Mouse (Mus musculus) CH12.LX (cell line): ENCODE data around the gene Dctn1. TPM values are rescaled to one million over a fixed set of nuclear protein-coding genes. Genes with fewer than 3 reads are reported as not detected.

Experiments used
- DNase-seq: peaks from one replicate; pipeline ENCODE4 v3.0.0-alpha.2; 2013; ENCODE audit errors: extremely low read depth
- H3K27ac ChIP-seq: 2 replicates; pipeline ENCODE4 v1.5.1; 2012; ENCODE audit warnings: low read depth, mild to moderate bottlenecking, control low read depth, moderate library complexity; ENCODE audit not compliant: insufficient read depth
- H3K27me3 ChIP-seq: replicated peaks from 2 replicates; pipeline ENCODE3; 2012; ENCODE audit warnings: inconsistent platforms
- H3K36me3 ChIP-seq, 2 experiments: replicated peaks in 1 of 2; 2 replicates each; pipeline versions ENCODE3 to v1.6.1; 2012; ENCODE audit warnings: inconsistent platforms in 1 of 2, low read length in 1 of 2, mild to moderate bottlenecking in 1 of 2, mixed read lengths in 1 of 2, moderate library complexity in 1 of 2; ENCODE audit not compliant: control insufficient read depth in 1 of 2, insufficient read depth in 1 of 2
- H3K4me1 ChIP-seq, 2 experiments: 2 replicates each; pipeline ENCODE4 v1.6.1; 2012; ENCODE audit warnings: inconsistent platforms in 1 of 2, moderate library complexity in 1 of 2; ENCODE audit not compliant: insufficient read depth in 2 of 2, control insufficient read depth in 1 of 2
- H3K4me2 ChIP-seq: 2 replicates; pipeline ENCODE4 v1.6.1; 2012; ENCODE audit warnings: low read depth, mild to moderate bottlenecking, control low read depth; ENCODE audit not compliant: poor library complexity, insufficient read depth, severe bottlenecking
- H3K4me3 ChIP-seq, 3 experiments: fragments of 150-350 bp in 1 of 3; sonication (generic) in 1 of 3; replicated peaks in 1 of 3; 2 replicates each; pipeline versions ENCODE3 to v1.5.1; 2011 to 2012; ENCODE audit warnings: low read depth in 2 of 3, low read length in 2 of 3, mild to moderate bottlenecking in 2 of 3, moderate library complexity in 2 of 3, control low read depth in 1 of 3, improper control_type of control experiment in 1 of 3, inconsistent platforms in 1 of 3, mixed read lengths in 1 of 3; ENCODE audit not compliant: poor library complexity in 1 of 3
- H3K79me2 ChIP-seq: replicated peaks from 2 replicates; pipeline ENCODE4 v1.6.1; 2012; ENCODE audit warnings: mild to moderate bottlenecking, moderate library complexity; ENCODE audit not compliant: control insufficient read depth, poor library complexity, insufficient read depth, severe bottlenecking; ENCODE audit errors: extremely low read depth
- H3K9ac ChIP-seq: 2 replicates; pipeline ENCODE4 v1.6.1; 2012; ENCODE audit warnings: low read depth, mild to moderate bottlenecking, control low read depth, moderate library complexity; ENCODE audit not compliant: insufficient read depth
- H3K9me3 ChIP-seq: replicated peaks from 2 replicates; pipeline ENCODE3; 2012; ENCODE audit warnings: low read length, inconsistent platforms, mixed read lengths
- BHLHE40 ChIP-seq: IDR thresholded peaks from 2 replicates; pipeline ENCODE4 v1.6.1; 2011; ENCODE audit warnings: mild to moderate bottlenecking, low read depth, low read length, improper control_type of control experiment
- CHD2 ChIP-seq: IDR thresholded peaks from 2 replicates; pipeline ENCODE4 v1.6.1; 2011; ENCODE audit warnings: low read length, improper control_type of control experiment
- CTCF ChIP-seq, 2 experiments: IDR thresholded peaks in 1 of 2; conservative IDR thresholded peaks in 1 of 2; 2 replicates each; pipeline ENCODE4 v1.5.1; 2011 to 2012; ENCODE audit warnings: low read depth in 2 of 2, low read length in 2 of 2, improper control_type of control experiment in 1 of 2, inconsistent platforms in 1 of 2, mild to moderate bottlenecking in 1 of 2, moderate library complexity in 1 of 2
- ELF1 ChIP-seq: IDR thresholded peaks from 2 replicates; pipeline ENCODE4 v1.6.1; 2014; ENCODE audit warnings: low read depth, mild to moderate bottlenecking, inconsistent platforms, low read length, improper control_type of control experiment
- EP300 ChIP-seq: IDR thresholded peaks from 2 replicates; pipeline ENCODE4 v1.6.1; 2011; ENCODE audit warnings: low read length, improper control_type of control experiment
- IRF4 ChIP-seq: IDR thresholded peaks from 2 replicates; pipeline ENCODE4 v1.6.1; 2014; ENCODE audit warnings: low read depth, mild to moderate bottlenecking, inconsistent platforms, low read length, improper control_type of control experiment
- JUN ChIP-seq: IDR thresholded peaks from 2 replicates; pipeline ENCODE4 v1.6.1; 2011; ENCODE audit warnings: low read depth, mild to moderate bottlenecking, low read length, improper control_type of control experiment, moderate library complexity; ENCODE audit not compliant: insufficient read depth
- KAT2A ChIP-seq: IDR thresholded peaks from 2 replicates; pipeline ENCODE4 v1.6.1; 2012; ENCODE audit warnings: low read length, improper control_type of control experiment, inconsistent platforms; ENCODE audit not compliant: insufficient replicate concordance
- MAX ChIP-seq: IDR thresholded peaks from 2 replicates; pipeline ENCODE4 v1.6.1; 2011; ENCODE audit warnings: low read length, improper control_type of control experiment
- NRF1 ChIP-seq: IDR thresholded peaks from 2 replicates; pipeline ENCODE4 v1.6.1; 2014; ENCODE audit warnings: low read depth, mild to moderate bottlenecking, inconsistent platforms, low read length, improper control_type of control experiment, moderate library complexity
- PAX5 ChIP-seq: IDR thresholded peaks from 2 replicates; pipeline ENCODE4 v1.6.1; 2012; ENCODE audit warnings: low read length, inconsistent platforms, mixed read lengths
- POLR2AphosphoS2 ChIP-seq: IDR thresholded peaks from 2 replicates; pipeline ENCODE4 v1.6.1; 2011; ENCODE audit warnings: low read depth, low read length, improper control_type of control experiment
- RCOR1 ChIP-seq: conservative IDR thresholded peaks from 2 replicates; pipeline ENCODE4 v1.6.1; 2012; ENCODE audit warnings: low read depth, mild to moderate bottlenecking, inconsistent platforms, low read length, improper control_type of control experiment
- SMC3 ChIP-seq: IDR thresholded peaks from 2 replicates; pipeline ENCODE4 v1.6.1; 2011; ENCODE audit warnings: low read depth, low read length, improper control_type of control experiment
- TCF12 ChIP-seq: IDR thresholded peaks from 2 replicates; pipeline ENCODE4 v1.6.1; 2014; ENCODE audit warnings: low read depth, mild to moderate bottlenecking, inconsistent platforms, low read length, improper control_type of control experiment
- UBTF ChIP-seq: IDR thresholded peaks from 2 replicates; pipeline ENCODE4 v1.6.1; 2012; ENCODE audit warnings: low read depth, mild to moderate bottlenecking, inconsistent platforms, low read length, improper control_type of control experiment, moderate library complexity
- USF1 ChIP-seq: IDR thresholded peaks from 2 replicates; pipeline ENCODE4 v1.6.1; 2014; ENCODE audit warnings: low read depth, mild to moderate bottlenecking, inconsistent platforms, low read length, improper control_type of control experiment
- ZC3H11A ChIP-seq: IDR thresholded peaks from 2 replicates; pipeline ENCODE4 v1.6.1; 2012; ENCODE audit warnings: low read depth, mild to moderate bottlenecking, inconsistent platforms, low read length, improper control_type of control experiment
- ZMIZ1 ChIP-seq: IDR thresholded peaks from 2 replicates; pipeline ENCODE4 v1.6.1; 2012; ENCODE audit warnings: low read depth, mild to moderate bottlenecking, inconsistent platforms, low read length, improper control_type of control experiment
- dilution Hi-C: fragments of 300-500 bp; cut with MboI; formaldehyde crosslinking; loops from 2 replicates; pipeline ENCODE4 v1.14.3; 2020; ENCODE audit warnings: low sequenced_read_pairs; ENCODE audit not compliant: extremely low pct_unique_long_range_greater_than_20kb, extremely low pct_ligation_motif_present
- in situ Hi-C: fragments of 300-500 bp; cut with MboI; formaldehyde crosslinking; loops from 3 replicates; pipeline ENCODE4 v1.14.3; 2019; ENCODE audit warnings: low sequenced_read_pairs, low pct_ligation_motif_present, low pct_unique_long_range_greater_than_20kb, mixed read lengths
- polyA plus RNA-seq: library from polyadenylated mRNA; unstranded; fragments of >175 nt; gene quantifications from 2 replicates; pipeline ENCODE4 v1.2.1, GENCODE M21; 2012; ENCODE audit warnings: low read depth; ENCODE audit not compliant: insufficient read length
- total RNA-seq, 2 experiments: library from RNA; depleted of rRNA; stranded (reverse); fragments of 300-350 nt in 1 of 2; fragments of >200 nt in 1 of 2; gene quantifications; 2 replicates each; pipeline ENCODE4 v1.2.3; 2012 to 2014

Dctn1 gene
- total and polyA plus RNA-seq, 3 experiments, result 12.8 to 36.4 (median 19.8) TPM

DNA sequence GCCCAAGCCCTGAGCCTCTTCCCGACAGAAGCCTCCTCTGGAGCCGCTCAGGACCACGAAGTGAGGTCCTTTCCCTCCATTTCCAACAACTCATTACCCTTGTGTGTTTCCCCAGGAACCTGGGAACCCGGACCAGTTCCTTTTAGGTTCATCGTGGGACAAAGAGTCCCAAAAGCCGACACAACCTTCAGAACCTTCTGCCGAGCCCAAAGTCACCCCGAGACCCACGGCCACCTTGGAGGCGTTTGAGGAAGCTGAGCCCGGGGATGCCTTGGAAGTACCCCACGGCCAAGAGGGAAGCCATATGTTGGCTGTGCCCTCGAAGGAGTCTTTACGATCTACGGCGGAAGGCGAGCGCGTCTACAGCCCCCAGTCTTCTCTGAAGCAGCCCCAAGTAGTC lies 4.3 kb upstream of the Dctn1 start:
- peaks cover 5% of the 10 kb centered on the region for H3K27me3 ChIP-seq
- no peaks in the 10 kb centered on the region for H3K36me3 ChIP-seq
- H3K9ac ChIP-seq, result no peak overlapping the region
- in situ Hi-C loops, result no loop called here
- no peak for DNase-seq
- no peak overlapping the region for H3K4me3 ChIP-seq
- TF ChIP-seq ZC3H11A (no peak), USF1 (no peak), UBTF (no peak), TCF12 (no peak), BHLHE40 (no peak)
- dilution Hi-C loops, result no loop called here
- H3K27ac ChIP-seq, result no peak overlapping the region
- H3K79me2 ChIP-seq, result no peaks in the 10 kb centered on the region; the same call in 1 of the 2 replicates
- H3K4me1 ChIP-seq, result peaks cover 2 to 16% of the 10 kb centered on the region in 2 experiments; a peak in 3 of 4 replicates
- H3K4me2 ChIP-seq, result no peak overlapping the region
- H3K9me3 ChIP-seq, result no peaks in the 10 kb centered on the region

DNA sequence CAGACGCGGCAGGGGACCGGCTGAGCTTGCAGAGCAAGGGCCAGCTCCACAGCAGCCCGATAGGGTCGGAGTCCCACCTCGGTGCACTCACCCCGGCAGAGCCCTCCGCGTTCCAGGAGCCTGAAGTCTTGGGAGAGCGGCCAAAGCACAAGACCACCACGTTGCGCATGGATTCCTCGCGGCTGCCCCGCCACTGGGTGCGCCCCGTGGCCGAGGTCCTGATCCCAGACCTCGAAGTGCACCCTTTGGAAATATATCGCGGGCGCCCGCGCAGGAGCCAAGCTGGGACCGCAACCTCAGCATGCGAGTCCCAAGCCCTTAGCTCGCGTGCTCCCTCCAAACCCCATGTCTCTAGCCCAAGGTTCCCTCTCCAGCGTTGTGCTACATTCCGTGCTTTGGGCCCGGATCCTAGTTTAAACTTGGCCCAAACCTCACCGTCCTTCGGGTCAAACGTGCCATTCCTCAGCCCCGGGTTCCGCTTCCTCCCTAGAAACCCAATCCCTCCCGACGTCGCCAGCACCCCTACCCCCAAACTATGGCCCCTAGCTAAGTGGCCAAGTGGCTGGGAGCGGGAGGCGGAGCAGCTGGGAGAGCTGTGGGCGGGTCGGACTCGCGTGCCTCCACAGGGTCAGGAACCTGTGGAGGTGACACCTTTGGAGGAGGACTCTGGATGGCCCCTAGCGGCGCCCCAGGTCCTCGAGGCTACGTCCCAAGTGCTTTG lies 3.6 kb upstream of the Dctn1 start:
- H3K4me2 ChIP-seq, result no peak overlapping the region
- TF ChIP-seq EP300, result no peak
- TF ChIP-seq CHD2, result no peak
- TF ChIP-seq SMC3, result no peak
- TF ChIP-seq BHLHE40, result no peak
- TF ChIP-seq UBTF, result no peak
- no peak for TF ChIP-seq IRF4
- no peak for TF ChIP-seq ZMIZ1
- no peak for TF ChIP-seq JUN
- TF ChIP-seq POLR2AphosphoS2, result no peak
- TF ChIP-seq NRF1, result no peak
- no peak for TF ChIP-seq PAX5
- TF ChIP-seq RCOR1, result no peak
- TF ChIP-seq KAT2A, result no peak
- TF ChIP-seq CTCF (conservative IDR thresholded peaks at IDR 0.05 in 1 of 2, IDR thresholded peaks at IDR 0.05 in 1 of 2; ENCODE audit: low read depth in 2 of 2, low read length in 2 of 2), result no peak
- no peak for TF ChIP-seq MAX
- TF ChIP-seq ELF1, result no peak
- H3K4me3 ChIP-seq, result no peak overlapping the region
- H3K9ac ChIP-seq, result no peak overlapping the region
- H3K27me3 ChIP-seq, result peaks cover 5% of the 10 kb centered on the region
- DNase-seq, result no peak
- in situ Hi-C loops (no loop called here), dilution Hi-C loops (no loop called here)
- H3K27ac ChIP-seq, result no peak overlapping the region
- H3K36me3 ChIP-seq, result no peaks in the 10 kb centered on the region
- H3K4me1 ChIP-seq, result peaks cover 0 to 17% of the 10 kb centered on the region in 2 experiments; a peak in 2 of 4 replicates
- H3K79me2 ChIP-seq, result no peaks in the 10 kb centered on the region; the same call in none of the 2 replicates
- H3K9me3 ChIP-seq, result no peaks in the 10 kb centered on the region
